Comparison of ENCODE assay signal across 22 mouse cellular contexts in genomic region chr13:38615656-38616055, GRCm38 (mm10). TPM values are rescaled to one million over a fixed set of nuclear protein-coding genes. Genes with fewer than 3 reads are reported as not detected.
DNase-seq lines count a peak whose midpoint lies in the region; ATAC-seq lines count a peak whose summit lies in the region.
"Had no signal": no experiment of that assay in that cellular context is flagged by ENCODE, and none has a peak within 500 bp of the region (broad histone marks: within the 10 kb centered on the region; RNA-seq: fewer than 3 reads in every experiment).

No protein-coding gene starts in this region.

- peaks cover 34% of the 10 kb centered on the region for H3K36me3 ChIP-seq in liver, embryonic 12.5 days
- peaks cover 10% of the 10 kb centered on the region for H3K36me3 ChIP-seq in liver, embryonic 16.5 days (ENCODE audit: control insufficient read depth, insufficient read depth)
- H3K36me3 ChIP-seq in kidney, embryonic 15.5 days, result peaks cover 25% of the 10 kb centered on the region
- H3K36me3 ChIP-seq in embryonic facial prominence, embryonic 10.5 days (replicated peaks), result peaks cover 39% of the 10 kb centered on the region

- H3K4me2 ChIP-seq in liver, embryonic 12.5 days, result peak overlapping the region; percentile 18; the same call in 1 of the 2 replicates
- H3K4me2 ChIP-seq in liver, embryonic 16.5 days (ENCODE audit: low read depth, low read length), result no peak overlapping the region
- no peak overlapping the region for H3K4me2 ChIP-seq in kidney, embryonic 15.5 days
- H3K4me2 ChIP-seq: embryonic facial prominence, embryonic 15.5 days; heart, embryonic 11.5 days; heart, embryonic 15.5 days; hindbrain, embryonic 13.5 days had no signal

- peaks cover 54% of the 10 kb centered on the region for H3K4me1 ChIP-seq in liver, embryonic 12.5 days
- H3K4me1 ChIP-seq in liver, embryonic 16.5 days (ENCODE audit: control insufficient read depth, low read depth, low read length), result peaks cover 30% of the 10 kb centered on the region
- 0 out of 2 replicates have a peak, but pooled peaks cover 4% of the 10 kb centered on the region for H3K4me1 ChIP-seq in kidney, embryonic 15.5 days
- peaks cover 10% of the 10 kb centered on the region; the same call in 1 of the 2 replicates for H3K4me1 ChIP-seq in embryonic facial prominence, embryonic 10.5 days
- H3K4me1 ChIP-seq: hindbrain, embryonic 13.5 days had no signal

- no peaks in the 10 kb centered on the region for H3K27me3 ChIP-seq in liver, embryonic 12.5 days (replicated peaks)
- H3K27me3 ChIP-seq in liver, embryonic 16.5 days (ENCODE audit: control insufficient read depth, insufficient read depth, low read depth, low read length), result no peaks in the 10 kb centered on the region
- no peaks in the 10 kb centered on the region for H3K27me3 ChIP-seq in kidney, embryonic 15.5 days
- no peaks in the 10 kb centered on the region for H3K27me3 ChIP-seq in embryonic facial prominence, embryonic 10.5 days (replicated peaks; ENCODE audit: low read depth, poor library complexity, severe bottlenecking)
- H3K27me3 ChIP-seq: embryonic facial prominence, embryonic 15.5 days; heart, embryonic 15.5 days; hindbrain, embryonic 13.5 days; Patski had no signal

- H3K9ac ChIP-seq in liver, embryonic 12.5 days, result peak overlapping the region; percentile 25
- no peak overlapping the region for H3K9ac ChIP-seq in liver, embryonic 16.5 days (ENCODE audit: low read depth, low read length)
- H3K9ac ChIP-seq in kidney, embryonic 15.5 days, result no peak overlapping the region
- H3K9ac ChIP-seq: embryonic facial prominence, embryonic 15.5 days; forebrain, postnatal 0 days; heart, embryonic 15.5 days had no signal

- 23% methylated on average over 5 of the region's 5 CpGs for WGBS in liver, embryonic 12.5 days (ENCODE audit: insufficient replicate concordance)
- WGBS in liver, embryonic 16.5 days (ENCODE audit: insufficient replicate concordance), result 29% methylated on average over 5 of the region's 5 CpGs
- 82% methylated on average over 5 of the region's 5 CpGs for WGBS in kidney, embryonic 15.5 days
- WGBS in embryonic facial prominence, embryonic 10.5 days, result 93% methylated on average over 5 of the region's 5 CpGs

- no peak for DNase-seq in cerebellum, adult 9-11 months
- no peak for DNase-seq in embryonic facial prominence, embryonic 10.5 days (ENCODE audit: low spot score)
- no peak for DNase-seq in spleen, adult 18-20 months
- DNase-seq: adrenal gland, postnatal 14 days; cerebellum, adult 18-20 months; cerebellum, postnatal 25 days; forebrain, postnatal 0 days; gastrocnemius, postnatal 14 days; heart, adult 2 months; heart, postnatal 14 days had no signal

- H3K9me3 ChIP-seq in liver, embryonic 12.5 days (replicated peaks), result no peaks in the 10 kb centered on the region
- H3K9me3 ChIP-seq in liver, embryonic 16.5 days (replicated peaks; ENCODE audit: control insufficient read depth, low read length), result no peaks in the 10 kb centered on the region
- 0 out of 2 replicates have a peak, but pooled peaks cover 2% of the 10 kb centered on the region for H3K9me3 ChIP-seq in kidney, embryonic 15.5 days (replicated peaks)
- H3K9me3 ChIP-seq in embryonic facial prominence, embryonic 10.5 days, result no peaks in the 10 kb centered on the region
- H3K9me3 ChIP-seq: embryonic facial prominence, embryonic 15.5 days; heart, embryonic 15.5 days had no signal

- ATAC-seq in common myeloid progenitor, adult 5-6 weeks (replicated peaks; ENCODE audit: low read depth, poor library complexity, severe bottlenecking), result 0 out of 2 replicates have a peak, but pooled peaks have one; percentile 21
- ATAC-seq in liver, embryonic 12.5 days, result peak; percentile 75
- ATAC-seq in liver, embryonic 16.5 days (ENCODE audit: low read depth), result peak; percentile 71
- ATAC-seq in kidney, embryonic 15.5 days (replicated peaks; ENCODE audit: low FRiP score), result no peak
- ATAC-seq: activated CD4-positive, CD25-positive, alpha-beta regulatory T cell, adult 4 months; forebrain, postnatal 0 days; hindbrain, postnatal 0 days; Patski had no signal

- peak overlapping the region; percentile 43; the same call in 1 of the 2 replicates for H3K27ac ChIP-seq in liver, embryonic 12.5 days
- H3K27ac ChIP-seq in liver, embryonic 16.5 days (ENCODE audit: low read length), result peak overlapping the region; percentile 12; the same call in 1 of the 2 replicates
- no peak overlapping the region for H3K27ac ChIP-seq in kidney, embryonic 15.5 days
- H3K27ac ChIP-seq in embryonic facial prominence, embryonic 10.5 days (replicated peaks), result no peak overlapping the region
- H3K27ac ChIP-seq: embryonic facial prominence, embryonic 15.5 days; heart, adult 2 months; heart, embryonic 15.5 days; hindbrain, embryonic 13.5 days; hindbrain, postnatal 0 days had no signal

- H3K4me3 ChIP-seq in liver, embryonic 12.5 days, result no peak overlapping the region
- no peak overlapping the region for H3K4me3 ChIP-seq in liver, embryonic 16.5 days (ENCODE audit: low read depth, low read length)
- no peak overlapping the region for H3K4me3 ChIP-seq in kidney, embryonic 15.5 days (replicated peaks)
- H3K4me3 ChIP-seq in embryonic facial prominence, embryonic 10.5 days, result no peak overlapping the region
- H3K4me3 ChIP-seq: embryonic facial prominence, embryonic 15.5 days; erythroblast, embryonic 14.5 days; heart, adult 2 months; heart, embryonic 15.5 days; hindbrain, embryonic 13.5 days had no signal

RNA-seq across cellular contexts. Expression of gene Bloc1s5, which starts 19.3 kb away (rescaled TPM):
- total RNA-seq in common myeloid progenitor, adult 5-6 weeks (2017), result 7.8 and 15.6 TPM in 2 replicates
- polyA plus RNA-seq in liver, embryonic 12.5 days (2016; fragmentation: Nextera tagmentation; extraction: Ambion mirVana), result 16.0 and 16.4 TPM in 2 replicates
- polyA plus RNA-seq in liver, embryonic 16.5 days (2015; fragmentation: Nextera tagmentation; extraction: Ambion mirVana), result 10.2 and 11.2 TPM in 2 replicates
- polyA plus RNA-seq in kidney, embryonic 15.5 days (2015; fragmentation: Nextera tagmentation; extraction: Ambion mirVana), result 20.1 and 20.5 TPM in 2 replicates
- 21.9 and 22.1 TPM in 2 replicates for polyA plus RNA-seq in embryonic facial prominence, embryonic 10.5 days (2016; fragmentation: Nextera tagmentation; extraction: Ambion mirVana)

RNA-seq across cellular contexts. Expression of gene Eef1e1, which starts 43.2 kb away (rescaled TPM):
- 57.8 and 76.5 TPM in 2 replicates for total RNA-seq in common myeloid progenitor, adult 5-6 weeks (2017)
- polyA plus RNA-seq in liver, embryonic 12.5 days (2016; fragmentation: Nextera tagmentation; extraction: Ambion mirVana), result 62.0 and 62.2 TPM in 2 replicates
- polyA plus RNA-seq in liver, embryonic 16.5 days (2015; fragmentation: Nextera tagmentation; extraction: Ambion mirVana), result 31.4 and 34.8 TPM in 2 replicates
- 53.9 and 55.7 TPM in 2 replicates for polyA plus RNA-seq in kidney, embryonic 15.5 days (2015; fragmentation: Nextera tagmentation; extraction: Ambion mirVana)
- 65.0 and 69.5 TPM in 2 replicates for polyA plus RNA-seq in embryonic facial prominence, embryonic 10.5 days (2016; fragmentation: Nextera tagmentation; extraction: Ambion mirVana)

Comparison
In these comparisons a context has a peak if more than half of its experiments do, and no peak if none do; other contexts are left out.
1. H3K27ac ChIP-seq: peak in liver, embryonic 12.5 days (single experiment) and liver, embryonic 16.5 days (single experiment); none in kidney, embryonic 15.5 days (single experiment) and embryonic facial prominence, embryonic 10.5 days (single experiment).